ENCODE assay signal across 35 mouse cellular contexts in the genomic region with DNA sequence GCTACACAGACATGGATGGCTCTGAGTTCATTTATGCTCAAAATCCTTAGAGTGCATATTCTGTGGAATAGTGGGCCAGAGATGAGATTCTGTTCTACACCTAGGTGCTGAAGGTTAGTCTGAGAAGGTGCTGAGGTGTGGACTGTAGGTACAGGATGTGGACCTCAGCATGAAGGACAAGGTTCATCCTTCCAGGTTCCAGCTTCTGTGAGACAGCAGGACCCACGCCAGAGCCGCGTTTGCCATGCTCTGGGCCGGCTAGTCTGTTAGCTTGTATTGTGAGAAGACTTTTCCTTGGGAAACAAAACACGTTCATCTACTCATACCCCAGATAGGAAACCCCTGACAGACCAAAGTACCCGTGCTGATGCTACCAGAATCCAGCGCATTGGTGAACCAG. TPM values are rescaled to one million over a fixed set of nuclear protein-coding genes. Genes with fewer than 3 reads are reported as not detected.
DNase-seq lines count a peak whose midpoint lies in the region; ATAC-seq and TF ChIP-seq lines count a peak whose summit lies in the region.
"Had no signal": no experiment of that assay in that cellular context is flagged by ENCODE, and none has a peak within 500 bp of the region (broad histone marks: within the 10 kb centered on the region; RNA-seq: fewer than 3 reads in every experiment).

No protein-coding gene starts in this region.

- no peaks in the 10 kb centered on the region; the same call in 1 of the 2 replicates for H3K79me2 ChIP-seq in heart, adult 2 months (replicated peaks; ENCODE audit: control insufficient read depth, insufficient read depth, low read length)

- peak; percentile 90 for DNase-seq in kidney, adult 2 months
- no peak for DNase-seq in stomach, postnatal 0 days (ENCODE audit: low spot score)
- peak; percentile 46 for DNase-seq in kidney, postnatal 10 days
- DNase-seq in kidney, postnatal 36 days: peak; percentile 84 to 85
- no peak for DNase-seq in layer of hippocampus, adult 11-12 months (ENCODE audit: low spot score)
- DNase-seq in heart, adult 2 months: no peak
- DNase-seq: adrenal gland, adult 8-10 months; adrenal gland, postnatal 25 days; cerebellum, adult 11-12 months; cerebellum, adult 8-10 months; cerebellum, postnatal 10 days; cerebellum, postnatal 36 days; embryo, embryonic 11 days; gastrocnemius, adult 2 months; gastrocnemius, postnatal 14 days; heart, adult 11 months; heart, postnatal 36 days had no signal

- H3K27ac ChIP-seq in kidney, adult 2 months (ENCODE audit: insufficient read depth, low read depth, low read length): peak overlapping the region; percentile 5; the same call in 1 of the 2 replicates
- H3K27ac ChIP-seq in kidney, embryonic 14.5 days (ENCODE audit: low read depth, low read length): no peak overlapping the region
- H3K27ac ChIP-seq in stomach, embryonic 15.5 days: 0 out of 2 replicates have a peak overlapping the region, but pooled peaks have one; percentile 0
- H3K27ac ChIP-seq in stomach, postnatal 0 days (replicated peaks): no peak overlapping the region
- H3K27ac ChIP-seq in heart, adult 2 months: no peak overlapping the region
- H3K27ac ChIP-seq: embryonic facial prominence, embryonic 10.5 days; forebrain, embryonic 10.5 days; forebrain, embryonic 13.5 days; gastrocnemius, adult 2 months; hindbrain, embryonic 10.5 days; hindbrain, embryonic 13.5 days had no signal

- no peak for TF ChIP-seq CTCF in kidney, adult 2 months (conservative IDR thresholded peaks at IDR 0.05; ENCODE audit: insufficient read depth, insufficient read length, low read depth, low read length)
- TF ChIP-seq CTCF in stomach, postnatal 0 days (IDR thresholded peaks at IDR 0.05; ENCODE audit: low read depth): no peak
- TF ChIP-seq CTCF in heart, adult 2 months (IDR thresholded peaks at IDR 0.05): no peak

- WGBS in kidney, adult 2 months: 63% methylated on average over 7 of the region's 7 CpGs
- 94% methylated on average over 7 of the region's 7 CpGs for WGBS in kidney, embryonic 14.5 days
- WGBS in stomach, embryonic 15.5 days: 93% methylated on average over 7 of the region's 7 CpGs
- WGBS in stomach, postnatal 0 days: 95% methylated on average over 7 of the region's 7 CpGs
- 94% methylated on average over 7 of the region's 7 CpGs for WGBS in heart, adult 2 months

- TF ChIP-seq POLR2A in kidney, adult 2 months (IDR thresholded peaks at IDR 0.05; ENCODE audit: low read depth, low read length): no peak
- no peak for TF ChIP-seq POLR2A in heart, adult 2 months (IDR thresholded peaks at IDR 0.05; ENCODE audit: insufficient read depth, low read depth, low read length)

- no peak overlapping the region for H3K4me3 ChIP-seq in kidney, adult 2 months (ENCODE audit: insufficient read depth, low read depth, low read length)
- H3K4me3 ChIP-seq in kidney, embryonic 14.5 days (ENCODE audit: low read length): no peak overlapping the region
- no peak overlapping the region for H3K4me3 ChIP-seq in stomach, embryonic 15.5 days (replicated peaks)
- H3K4me3 ChIP-seq in stomach, postnatal 0 days (ENCODE audit: low read depth, low read length): no peak overlapping the region
- H3K4me3 ChIP-seq in heart, adult 2 months: no peak overlapping the region
- H3K4me3 ChIP-seq: embryonic facial prominence, embryonic 10.5 days; embryonic facial prominence, embryonic 13.5 days; forebrain, embryonic 10.5 days; forebrain, embryonic 13.5 days; gastrocnemius, adult 2 months; heart, embryonic 12.5 days; heart, embryonic 15.5 days; hindbrain, embryonic 10.5 days; hindbrain, embryonic 13.5 days had no signal

- H3K4me1 ChIP-seq in kidney, adult 2 months (ENCODE audit: control insufficient read depth, insufficient read depth, low read length): peaks cover 40% of the 10 kb centered on the region
- peaks cover 37% of the 10 kb centered on the region for H3K4me1 ChIP-seq in kidney, embryonic 14.5 days (ENCODE audit: control insufficient read depth, insufficient read depth, low read length)
- H3K4me1 ChIP-seq in stomach, embryonic 15.5 days: peaks cover 38% of the 10 kb centered on the region
- peaks cover 8% of the 10 kb centered on the region for H3K4me1 ChIP-seq in stomach, postnatal 0 days (replicated peaks; ENCODE audit: control insufficient read depth, insufficient read depth)
- peaks cover 23% of the 10 kb centered on the region for H3K4me1 ChIP-seq in heart, adult 2 months (ENCODE audit: control insufficient read depth, insufficient read depth, low read length)

- H3K9ac ChIP-seq in kidney, embryonic 14.5 days (ENCODE audit: low read depth, low read length): no peak overlapping the region
- H3K9ac ChIP-seq in stomach, embryonic 15.5 days: no peak overlapping the region
- no peak overlapping the region for H3K9ac ChIP-seq in stomach, postnatal 0 days (ENCODE audit: low read length)
- no peak overlapping the region for H3K9ac ChIP-seq in heart, adult 2 months (ENCODE audit: low read depth, low read length)
- H3K9ac ChIP-seq: embryonic facial prominence, embryonic 13.5 days; forebrain, embryonic 13.5 days; heart, embryonic 12.5 days; heart, embryonic 15.5 days; hindbrain, embryonic 13.5 days had no signal

- no peak for TF ChIP-seq EP300 in stomach, postnatal 0 days (optimal IDR thresholded peaks at IDR 0.05)
- no peak for TF ChIP-seq EP300 in heart, adult 2 months (IDR thresholded peaks at IDR 0.05; ENCODE audit: insufficient read depth, low read depth, low read length)

- no peak for ATAC-seq in kidney, embryonic 14.5 days (ENCODE audit: low FRiP score, low TSS enrichment)
- no peak for ATAC-seq in stomach, embryonic 15.5 days (ENCODE audit: insufficient read depth, low FRiP score, low read depth)
- no peak for ATAC-seq in stomach, postnatal 0 days (ENCODE audit: low FRiP score, low TSS enrichment)
- ATAC-seq: CD4-positive, CD25-positive, alpha-beta regulatory T cell, adult 4 months; forebrain, embryonic 13.5 days; forebrain, embryonic 16.5 days had no signal

- no peaks in the 10 kb centered on the region for H3K9me3 ChIP-seq in kidney, embryonic 14.5 days (ENCODE audit: control insufficient read depth, low read length)
- H3K9me3 ChIP-seq in stomach, embryonic 15.5 days: no peaks in the 10 kb centered on the region; the same call in 1 of the 2 replicates
- H3K9me3 ChIP-seq in stomach, postnatal 0 days (ENCODE audit: control insufficient read depth, low read length): no peaks in the 10 kb centered on the region
- H3K9me3 ChIP-seq: embryonic facial prominence, embryonic 10.5 days; embryonic facial prominence, embryonic 13.5 days; forebrain, embryonic 10.5 days; forebrain, embryonic 13.5 days; heart, embryonic 12.5 days; heart, embryonic 15.5 days; hindbrain, embryonic 10.5 days; hindbrain, embryonic 13.5 days had no signal

- intact Hi-C loops in heart, adult 2 months (cut with DNase I): loop anchor here (2.0 kb wide), 1 partner anchor 73 kb away; no protein-coding TSS in a partner anchor

- no peaks in the 10 kb centered on the region for H3K27me3 ChIP-seq in kidney, adult 2 months (replicated peaks; ENCODE audit: control insufficient read depth, insufficient read depth, low read length)
- H3K27me3 ChIP-seq in kidney, embryonic 14.5 days (ENCODE audit: control insufficient read depth, insufficient read depth, low read length): no peaks in the 10 kb centered on the region
- H3K27me3 ChIP-seq in stomach, embryonic 15.5 days (replicated peaks): no peaks in the 10 kb centered on the region
- no peaks in the 10 kb centered on the region for H3K27me3 ChIP-seq in stomach, postnatal 0 days (ENCODE audit: control insufficient read depth, insufficient read depth, low read length)
- H3K27me3 ChIP-seq in heart, adult 2 months (ENCODE audit: control insufficient read depth, insufficient read depth, low read length): no peaks in the 10 kb centered on the region
- H3K27me3 ChIP-seq: embryonic facial prominence, embryonic 13.5 days; heart, embryonic 12.5 days; heart, embryonic 15.5 days had no signal

- peaks cover 13% of the 10 kb centered on the region for H3K36me3 ChIP-seq in kidney, adult 2 months (ENCODE audit: control insufficient read depth, insufficient read depth, low read length)
- peaks cover 84% of the 10 kb centered on the region for H3K36me3 ChIP-seq in kidney, embryonic 14.5 days (ENCODE audit: control insufficient read depth, insufficient read depth, low read length)
- H3K36me3 ChIP-seq in stomach, embryonic 15.5 days: peaks cover 41% of the 10 kb centered on the region
- peaks cover 21% of the 10 kb centered on the region for H3K36me3 ChIP-seq in stomach, postnatal 0 days (ENCODE audit: control insufficient read depth, insufficient read depth, low read length)
- H3K36me3 ChIP-seq in heart, adult 2 months (ENCODE audit: control insufficient read depth, insufficient read depth, low read length): peaks cover 28% of the 10 kb centered on the region
- H3K36me3 ChIP-seq: hindbrain, embryonic 13.5 days had no signal

- no peak overlapping the region for H3K4me2 ChIP-seq in kidney, embryonic 14.5 days (replicated peaks; ENCODE audit: low read depth, low read length)
- no peak overlapping the region for H3K4me2 ChIP-seq in stomach, embryonic 15.5 days
- H3K4me2 ChIP-seq in stomach, postnatal 0 days (replicated peaks; ENCODE audit: low read depth): no peak overlapping the region
- H3K4me2 ChIP-seq: embryonic facial prominence, embryonic 13.5 days; forebrain, embryonic 13.5 days; heart, embryonic 12.5 days; heart, embryonic 15.5 days; hindbrain, embryonic 13.5 days had no signal

RNA-seq across cellular contexts. Expression of a gene that starts 8.6 kb away (rescaled TPM):
- polyA plus RNA-seq in kidney, adult 2 months (2012; rRNA removed): 41.0 and 46.5 TPM in 2 replicates
- 65.2 and 121 TPM in 2 replicates for polyA plus RNA-seq in kidney, embryonic 14.5 days (2014; fragmentation: Nextera tagmentation; extraction: Ambion mirVana)
- polyA plus RNA-seq in stomach, embryonic 15.5 days (2015; fragmentation: Nextera tagmentation; extraction: Ambion mirVana): 83.4 and 94.1 TPM in 2 replicates
- polyA plus RNA-seq in stomach, postnatal 0 days (2015; fragmentation: Nextera tagmentation; extraction: Ambion mirVana): 30.6 and 31.7 TPM in 2 replicates
- total RNA-seq in heart, adult 2 months (2021): 10 to 100 TPM; 55.3 to 58.1 TPM
- polyA plus RNA-seq in heart, adult 2 months (2012; rRNA removed): 25.1 and 44.1 TPM in 2 replicates
- total RNA-seq: MEL had no signal
- polyA plus RNA-seq: CD4-positive, CD25-positive, alpha-beta regulatory T cell, adult 4 months had no signal

RNA-seq across cellular contexts. Expression of a gene that starts 33.1 kb away (rescaled TPM):
- polyA plus RNA-seq in kidney, adult 2 months (2012; rRNA removed): not detected in 2 replicates
- polyA plus RNA-seq in kidney, embryonic 14.5 days (2014; fragmentation: Nextera tagmentation; extraction: Ambion mirVana): not detected in 2 replicates
- polyA plus RNA-seq in stomach, embryonic 15.5 days (2015; fragmentation: Nextera tagmentation; extraction: Ambion mirVana): not detected in 2 replicates
- not detected in 2 replicates for polyA plus RNA-seq in stomach, postnatal 0 days (2015; fragmentation: Nextera tagmentation; extraction: Ambion mirVana)
- not detected for total RNA-seq in heart, adult 2 months (2021)
- not detected in 2 replicates for polyA plus RNA-seq in heart, adult 2 months (2012; rRNA removed)
- total RNA-seq: adrenal gland, adult 8-10 months; adrenal gland, postnatal 25 days; gastrocnemius, adult 2 months; gastrocnemius, postnatal 14 days; gastrocnemius, postnatal 4 days; heart, postnatal 10 days; heart, postnatal 36 days; MEL had no signal
- polyA plus RNA-seq: brain, embryonic 14.5 days; C2C12; CD4-positive, CD25-positive, alpha-beta regulatory T cell, adult 4 months; cortical plate, adult 2 months; embryonic facial prominence, embryonic 10.5 days; embryonic facial prominence, embryonic 13.5 days; forebrain, embryonic 10.5 days; forebrain, embryonic 13.5 days; forebrain, embryonic 16.5 days; heart, embryonic 12.5 days; heart, embryonic 15.5 days; hindbrain, embryonic 10.5 days; hindbrain, embryonic 13.5 days had no signal

Comparison
In these comparisons a context has a peak if more than half of its experiments do, and no peak if none do; other contexts are left out.
1. H3K27ac ChIP-seq: peak in kidney, adult 2 months (single experiment) and stomach, embryonic 15.5 days (single experiment); none in kidney, embryonic 14.5 days (single experiment), stomach, postnatal 0 days (single experiment) and heart, adult 2 months (single experiment).
2. DNase-seq: peak in kidney, adult 2 months (single experiment), kidney, postnatal 10 days (single experiment) and kidney, postnatal 36 days (2 of 2); none in stomach, postnatal 0 days (single experiment), layer of hippocampus, adult 11-12 months (single experiment) and heart, adult 2 months (0 of 2).